Mouse (Mus musculus) forebrain, embryonic 13.5 days (tissue): Measurements from ENCODE around the gene Cacna1d. TPM values are rescaled to one million over a fixed set of nuclear protein-coding genes. Genes with fewer than 3 reads are reported as not detected.

ENCODE experiments used
- ATAC-seq: fragments of 200-750 bp; cut with Nextera tagmentation; 2 replicates; pipeline ENCODE4 v1.8.0; 2017
- H3K27ac ChIP-seq: fragments of 300-500 bp; sonication (generic); 2 replicates; pipeline ENCODE4 v1.5.1; 2015; ENCODE audit warnings: inconsistent platforms, mild to moderate bottlenecking, moderate library complexity
- H3K27me3 ChIP-seq: fragments of 300-500 bp; sonication (generic); 2 replicates; pipeline ENCODE4 v1.6.1; 2015; ENCODE audit warnings: mild to moderate bottlenecking, inconsistent platforms
- H3K36me3 ChIP-seq: fragments of 300-500 bp; sonication (generic); 2 replicates; pipeline ENCODE4 v1.6.1; 2015; ENCODE audit warnings: mild to moderate bottlenecking, inconsistent platforms; ENCODE audit not compliant: poor library complexity, severe bottlenecking
- H3K4me1 ChIP-seq: fragments of 300-500 bp; sonication (generic); 2 replicates; pipeline ENCODE4 v1.6.1; 2015; ENCODE audit warnings: inconsistent platforms
- H3K4me2 ChIP-seq: fragments of 300-500 bp; sonication (generic); 2 replicates; pipeline ENCODE4 v1.6.1; 2015; ENCODE audit warnings: inconsistent platforms, mild to moderate bottlenecking, moderate library complexity
- H3K4me3 ChIP-seq: fragments of 300-500 bp; sonication (generic); 2 replicates; pipeline ENCODE4 v1.5.1; 2015; ENCODE audit warnings: mild to moderate bottlenecking, inconsistent platforms
- H3K9ac ChIP-seq: fragments of 300-500 bp; sonication (generic); 2 replicates; pipeline ENCODE4 v1.6.1; 2015; ENCODE audit warnings: mild to moderate bottlenecking, inconsistent platforms
- H3K9me3 ChIP-seq: fragments of 300-500 bp; sonication (generic); replicated peaks from 2 replicates; pipeline ENCODE4 v1.6.1; 2016; ENCODE audit warnings: inconsistent platforms
- WGBS: fragments of 180-500 bp; shearing (Covaris S2); methylation state at CpG from one replicate; pipeline ENCODE4 v1.1.7; 2015; 5-methylcytosine and 5-hydroxymethylcytosine counted together
- polyA plus RNA-seq: library from polyadenylated mRNA; unstranded; fragments of >200 nt; fragmentation: Nextera tagmentation; extraction: Ambion mirVana; gene quantifications from 2 replicates; pipeline ENCODE4 v1.2.1, GENCODE M21; 2015

Cacna1d gene
- polyA plus RNA-seq, 1 experiment from 2014 or later = 4.5 TPM

DNA sequence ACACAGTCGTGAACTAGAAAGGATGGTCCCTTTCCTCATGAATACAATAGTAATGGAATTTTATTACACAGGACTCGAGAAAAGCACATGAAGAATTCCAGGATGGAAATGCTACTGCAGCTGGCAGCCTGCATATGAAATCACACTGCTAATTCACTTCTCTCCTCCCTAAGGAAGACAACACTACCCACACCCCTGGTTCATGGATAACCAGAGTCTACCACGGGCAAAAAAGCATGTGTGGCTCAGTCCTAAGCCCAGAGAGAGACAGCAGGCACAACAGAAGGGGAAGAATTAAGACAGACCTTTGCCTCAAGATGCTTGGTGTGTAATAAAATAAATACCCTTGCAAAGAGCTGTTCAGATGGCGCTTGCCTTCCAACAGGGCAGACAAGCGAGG, 218.7 kb downstream of the Cacna1d start:
- no peak for ATAC-seq

DNA sequence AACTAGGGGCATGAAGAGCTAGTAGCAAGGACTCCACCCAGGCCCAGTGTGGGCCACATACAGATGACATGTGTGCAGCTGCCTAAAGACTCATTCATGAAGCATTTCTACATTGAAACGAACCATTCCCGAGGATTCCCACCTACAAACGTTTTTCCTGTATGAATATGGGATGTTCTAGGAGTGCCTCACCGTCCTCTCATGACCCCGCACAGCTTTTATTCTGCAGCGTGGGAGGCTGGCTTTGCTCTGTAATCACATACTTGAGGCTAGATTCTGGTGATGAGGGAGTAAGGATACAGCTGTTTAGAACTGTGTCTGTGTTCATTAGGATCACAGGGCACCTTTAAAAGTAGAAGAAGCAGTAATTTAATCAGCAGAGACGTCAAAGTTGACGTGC, 219.4 kb downstream of the Cacna1d start:
- Histone ChIP-seq H3K9ac (no peak overlapping the region), H3K27ac (no peak overlapping the region), H3K4me2 (no peak overlapping the region), H3K4me3 (no peak overlapping the region), H3K27me3 (no peaks in the 10 kb centered on the region), H3K36me3 (no peaks in the 10 kb centered on the region), H3K9me3 (no peaks in the 10 kb centered on the region), H3K4me1 (no peaks in the 10 kb centered on the region)
- no peak for ATAC-seq
- 86% methylated on average over 8 of the region's 8 CpGs for WGBS

More for the DNA sequence above, 218.7 kb downstream of the Cacna1d start:
- no peaks in the 10 kb centered on the region for H3K4me1 ChIP-seq
- no peak overlapping the region for H3K4me2 ChIP-seq
- no peaks in the 10 kb centered on the region for H3K9me3 ChIP-seq
- H3K36me3 ChIP-seq = no peaks in the 10 kb centered on the region
- H3K27ac ChIP-seq = no peak overlapping the region
- 85% methylated on average over 5 of the region's 5 CpGs for WGBS
- no peak overlapping the region for H3K9ac ChIP-seq
- H3K27me3 ChIP-seq = no peaks in the 10 kb centered on the region
- H3K4me3 ChIP-seq = no peak overlapping the region

DNA sequence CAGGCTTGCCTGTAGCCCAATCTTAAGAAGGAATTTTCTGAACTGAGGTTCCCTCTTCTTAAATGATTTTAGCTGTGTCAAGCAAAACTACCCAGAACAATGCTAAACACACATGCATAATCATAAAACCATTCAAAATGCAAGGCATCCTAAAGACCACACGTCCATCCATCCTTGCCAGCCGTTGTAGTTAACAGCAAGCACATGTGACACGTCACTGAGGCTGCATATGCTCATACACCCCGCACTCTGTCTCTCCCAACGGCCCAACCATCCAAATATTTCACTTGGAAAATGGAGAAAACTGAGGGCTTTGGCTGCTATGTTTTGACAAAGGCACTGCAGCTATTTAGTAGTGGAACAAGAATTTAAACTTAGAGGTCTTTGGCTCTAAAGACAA, 220.9 kb downstream of the Cacna1d start:
- Histone ChIP-seq H3K36me3 (no peaks in the 10 kb centered on the region), H3K9me3 (no peaks in the 10 kb centered on the region), H3K9ac (no peak overlapping the region), H3K27ac (no peak overlapping the region), H3K27me3 (no peaks in the 10 kb centered on the region), H3K4me1 (peaks cover 3% of the 10 kb centered on the region; the same call in 1 of the 2 replicates), H3K4me3 (no peak overlapping the region), H3K4me2 (no peak overlapping the region)
- 85% methylated on average over 5 of the region's 5 CpGs for WGBS
- no peak for ATAC-seq

DNA sequence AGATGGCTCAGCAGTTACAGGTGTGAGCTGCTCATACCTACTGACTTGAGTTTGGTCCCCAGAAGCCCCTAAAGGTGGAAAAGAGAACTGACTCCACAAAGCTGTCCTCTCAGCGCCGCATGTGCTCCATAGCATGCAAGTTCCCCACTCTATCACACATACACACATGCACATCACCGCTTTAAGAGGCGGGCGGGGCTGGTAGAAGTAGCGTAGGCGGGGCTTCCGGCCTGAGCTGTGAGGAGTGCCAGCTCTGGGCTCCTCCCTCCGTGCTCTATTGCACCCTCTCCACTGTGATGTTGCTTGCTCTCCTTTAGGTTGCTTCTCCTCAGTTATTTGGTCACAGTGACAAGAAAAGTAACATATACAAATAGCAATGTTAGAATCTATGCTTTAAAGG, 225.5 kb downstream of the Cacna1d start:
- WGBS = 79% methylated on average over 9 of the region's 9 CpGs
- H3K9ac ChIP-seq = no peak overlapping the region
- no peak overlapping the region for H3K27ac ChIP-seq
- no peaks in the 10 kb centered on the region for H3K9me3 ChIP-seq
- H3K4me2 ChIP-seq = no peak overlapping the region
- no peaks in the 10 kb centered on the region for H3K36me3 ChIP-seq
- ATAC-seq = no peak
- no peaks in the 10 kb centered on the region for H3K27me3 ChIP-seq
- H3K4me1 ChIP-seq = peaks cover 3% of the 10 kb centered on the region; the same call in 1 of the 2 replicates
- no peak overlapping the region for H3K4me3 ChIP-seq

DNA sequence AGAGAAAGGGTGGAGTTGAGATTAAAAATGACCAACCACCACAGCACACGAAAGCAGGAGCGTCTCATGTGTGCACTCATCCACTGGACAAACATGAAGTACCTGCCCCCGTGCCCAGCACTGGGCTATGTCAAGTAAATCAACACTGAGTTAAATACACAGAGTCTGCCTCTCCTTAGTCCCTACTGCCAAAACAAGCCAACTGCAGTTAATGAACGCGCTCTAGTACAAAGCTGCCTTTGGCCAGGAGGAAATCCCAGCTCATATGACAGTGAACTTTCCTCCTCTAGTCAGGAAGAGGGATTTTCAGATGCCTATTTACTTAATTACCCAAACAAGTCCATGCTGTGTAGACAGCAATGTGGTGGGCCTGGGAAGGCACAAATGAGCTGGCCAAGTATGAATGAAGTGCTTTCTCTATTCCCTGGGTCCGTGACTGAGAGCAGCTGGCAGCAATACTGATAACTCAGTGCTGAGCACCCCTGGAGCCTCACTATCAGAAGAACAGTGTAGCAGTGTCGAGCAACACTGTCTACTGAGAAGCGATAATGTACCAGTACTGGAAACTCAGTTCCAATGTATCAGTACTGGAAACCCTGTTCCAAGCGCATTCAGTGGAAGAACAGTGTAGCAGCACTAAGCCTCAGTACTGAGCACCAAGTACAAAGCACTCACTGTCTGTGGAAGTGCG, 229.5 kb downstream of the Cacna1d start:
- Histone ChIP-seq H3K4me3 (no peak overlapping the region), H3K4me1 (peaks cover 3% of the 10 kb centered on the region; the same call in 1 of the 2 replicates), H3K9ac (no peak overlapping the region), H3K27ac (no peak overlapping the region), H3K36me3 (no peaks in the 10 kb centered on the region), H3K27me3 (no peaks in the 10 kb centered on the region), H3K4me2 (no peak overlapping the region), H3K9me3 (no peaks in the 10 kb centered on the region)
- ATAC-seq = no peak
- 82% methylated on average over 10 of the region's 10 CpGs for WGBS

DNA sequence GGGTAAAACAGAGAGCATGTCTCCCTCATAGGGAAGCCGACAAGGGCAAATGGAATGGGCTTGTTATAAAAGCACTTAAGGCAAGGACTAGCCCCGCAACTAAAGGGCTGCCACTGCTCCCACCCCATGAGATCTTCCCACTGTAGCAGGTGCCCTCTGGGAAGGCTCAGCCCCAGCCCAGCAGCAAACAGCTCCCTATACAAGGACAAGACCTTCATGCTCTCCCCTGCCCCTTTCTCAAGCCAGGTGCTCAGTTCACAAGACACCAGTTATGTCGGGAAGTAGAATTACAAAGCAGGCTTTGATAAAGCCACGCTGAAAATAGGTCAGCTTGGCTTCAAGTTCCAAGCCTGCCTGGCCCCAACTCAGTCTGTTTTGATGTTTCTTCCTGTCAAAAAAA, 233.6 kb downstream of the Cacna1d start:
- WGBS = 72% methylated on average over 4 of the region's 4 CpGs
- no peak overlapping the region for H3K27ac ChIP-seq
- no peak overlapping the region for H3K4me3 ChIP-seq
- no peak overlapping the region for H3K4me2 ChIP-seq
- H3K36me3 ChIP-seq = no peaks in the 10 kb centered on the region
- no peaks in the 10 kb centered on the region for H3K27me3 ChIP-seq
- H3K9me3 ChIP-seq = no peaks in the 10 kb centered on the region
- ATAC-seq = no peak
- H3K4me1 ChIP-seq = peaks cover 21% of the 10 kb centered on the region
- no peak overlapping the region for H3K9ac ChIP-seq

DNA sequence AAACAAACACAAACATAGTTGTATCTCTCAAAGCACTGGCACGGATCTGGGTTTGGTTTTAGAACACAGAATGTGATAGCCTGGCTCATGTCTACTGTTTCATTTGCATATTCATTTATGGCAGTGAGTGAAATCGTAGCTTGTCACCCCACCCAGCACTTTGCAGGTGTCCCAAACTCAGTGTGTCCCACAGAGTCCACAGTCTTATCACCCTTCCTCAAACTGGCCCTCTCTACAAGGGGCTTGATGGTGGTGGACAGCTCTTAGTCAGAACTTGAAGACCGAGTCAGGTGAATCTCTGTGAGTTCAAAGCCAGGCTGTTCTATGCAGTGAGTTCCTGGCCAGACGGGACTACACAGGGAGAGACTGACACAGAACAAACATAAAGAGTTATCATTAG, 234.8 kb downstream of the Cacna1d start:
- H3K4me2 ChIP-seq = no peak overlapping the region
- WGBS = 62% methylated on average over 4 of the region's 4 CpGs
- no peak overlapping the region for H3K27ac ChIP-seq
- no peaks in the 10 kb centered on the region for H3K9me3 ChIP-seq
- H3K27me3 ChIP-seq = no peaks in the 10 kb centered on the region
- ATAC-seq = no peak
- no peak overlapping the region for H3K4me3 ChIP-seq
- peaks cover 21% of the 10 kb centered on the region for H3K4me1 ChIP-seq
- H3K9ac ChIP-seq = no peak overlapping the region
- no peaks in the 10 kb centered on the region for H3K36me3 ChIP-seq

DNA sequence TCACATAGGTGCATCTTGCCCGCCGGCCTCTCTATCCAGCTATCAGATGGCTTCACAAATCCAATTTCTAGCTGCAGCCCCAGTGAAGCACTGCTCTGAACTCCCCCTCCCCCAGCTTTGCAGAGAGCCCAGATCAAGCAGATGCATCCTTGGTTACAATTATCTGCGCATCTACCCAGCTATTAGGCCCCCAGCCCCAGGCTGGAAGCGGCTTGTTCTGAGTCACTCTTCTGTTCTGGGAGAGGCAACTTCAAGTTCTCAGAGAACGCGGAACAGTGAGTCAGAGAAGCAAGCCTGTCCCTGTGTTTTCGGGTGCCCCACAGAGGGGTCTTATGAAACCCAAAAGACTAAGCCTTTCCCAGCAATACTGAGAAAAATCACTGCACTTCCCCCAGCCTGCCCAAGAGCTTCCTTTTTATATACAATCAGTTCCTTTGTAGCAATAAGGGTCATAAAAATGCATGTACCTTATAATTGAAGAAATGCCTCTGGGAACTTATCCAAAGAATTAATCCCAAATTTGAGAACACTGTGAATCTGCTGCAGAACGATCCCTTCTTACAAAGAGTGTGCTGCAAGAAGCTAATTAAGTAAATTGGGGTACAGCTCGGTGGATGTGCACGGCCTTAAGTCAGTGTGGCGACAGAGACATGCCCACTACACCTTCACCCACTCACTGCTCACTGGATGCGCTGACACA, 235.4 kb downstream of the Cacna1d start:
- WGBS = 47% methylated on average over 12 of the region's 12 CpGs
- no peak overlapping the region for H3K9ac ChIP-seq

DNA sequence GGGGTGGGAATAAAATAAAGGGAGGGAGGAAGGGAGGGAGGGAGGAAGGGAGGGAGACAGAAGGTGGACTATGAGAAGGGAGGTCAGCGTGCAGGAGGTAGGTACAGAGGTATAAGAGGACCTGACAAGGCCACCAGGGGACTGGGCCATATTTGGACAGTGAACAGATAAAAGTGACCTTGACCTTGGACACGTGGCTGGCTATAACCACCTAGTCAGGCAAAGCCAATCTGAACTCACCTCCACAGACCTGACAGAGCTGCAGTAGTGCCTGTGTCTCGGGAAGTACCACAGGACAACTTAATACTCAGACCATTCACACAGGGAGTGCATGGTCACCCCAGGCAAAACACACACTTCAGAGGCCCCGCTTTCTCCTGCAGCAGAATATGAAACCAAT, 236.5 kb downstream of the Cacna1d start:
- H3K36me3 ChIP-seq = no peaks in the 10 kb centered on the region
- no peak overlapping the region for H3K4me2 ChIP-seq
- no peaks in the 10 kb centered on the region for H3K27me3 ChIP-seq
- H3K4me3 ChIP-seq = no peak overlapping the region
- H3K4me1 ChIP-seq = peaks cover 21% of the 10 kb centered on the region
- H3K9ac ChIP-seq = no peak overlapping the region
- no peaks in the 10 kb centered on the region for H3K9me3 ChIP-seq
- no peak for ATAC-seq
- 81% methylated on average over 4 of the region's 4 CpGs for WGBS
- H3K27ac ChIP-seq = no peak overlapping the region

More for the DNA sequence above, 235.4 kb downstream of the Cacna1d start:
- H3K4me1 ChIP-seq = peaks cover 21% of the 10 kb centered on the region
- ATAC-seq = peak; percentile 68
- peak overlapping the region; percentile 25; the same call in 1 of the 2 replicates for H3K27ac ChIP-seq
- no peaks in the 10 kb centered on the region for H3K27me3 ChIP-seq
- H3K4me3 ChIP-seq = no peak overlapping the region
- no peaks in the 10 kb centered on the region for H3K9me3 ChIP-seq
- peak overlapping the region; percentile 21 for H3K4me2 ChIP-seq
- no peaks in the 10 kb centered on the region for H3K36me3 ChIP-seq

DNA sequence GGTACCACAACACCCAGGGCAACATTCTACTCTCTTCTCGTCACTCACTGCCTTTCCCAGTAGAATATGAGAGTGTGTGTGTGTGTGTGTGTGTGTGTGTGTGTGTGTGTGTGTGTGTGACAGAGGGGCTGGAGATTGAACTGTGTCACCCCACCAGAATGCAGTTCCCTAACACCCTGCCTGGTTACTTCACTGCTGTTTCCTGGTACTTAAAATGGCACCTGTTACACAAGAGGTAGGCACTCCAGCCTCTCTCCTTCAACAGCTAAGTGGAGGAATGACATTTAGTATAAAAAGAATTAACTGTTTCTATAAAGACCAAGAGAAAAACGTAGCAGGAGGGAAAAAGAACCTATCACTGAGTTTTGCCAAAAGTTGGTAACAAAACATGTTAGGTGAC, 238.4 kb downstream of the Cacna1d start:
- Histone ChIP-seq H3K4me2 (no peak overlapping the region), H3K4me3 (no peak overlapping the region), H3K9ac (no peak overlapping the region), H3K4me1 (peaks cover 21% of the 10 kb centered on the region), H3K36me3 (no peaks in the 10 kb centered on the region), H3K27me3 (no peaks in the 10 kb centered on the region), H3K9me3 (no peaks in the 10 kb centered on the region), H3K27ac (no peak overlapping the region)
- WGBS = 76% methylated on average over 2 of the region's 2 CpGs
- no peak for ATAC-seq

DNA sequence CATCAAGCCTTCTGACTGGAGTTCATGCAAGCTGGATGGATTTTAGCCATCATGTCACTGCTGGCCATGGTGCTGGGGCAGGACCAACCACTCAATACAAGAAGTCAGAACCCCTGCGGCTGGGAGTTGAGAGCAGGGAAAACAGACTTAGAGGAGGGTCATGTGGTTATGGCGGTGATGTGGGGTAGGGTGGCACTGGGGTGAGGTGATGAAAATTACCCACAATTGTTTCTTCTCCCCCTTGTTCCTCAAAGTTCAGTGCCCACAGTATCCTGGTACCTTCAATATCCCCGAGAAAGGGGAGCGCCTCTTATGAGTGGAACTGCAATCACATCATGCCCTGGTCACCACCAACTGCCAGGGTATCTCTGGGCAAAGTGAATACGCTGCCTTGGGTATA, 239.9 kb downstream of the Cacna1d start:
- Histone ChIP-seq H3K4me3 (no peak overlapping the region), H3K27me3 (no peaks in the 10 kb centered on the region), H3K36me3 (no peaks in the 10 kb centered on the region), H3K4me1 (peaks cover 17% of the 10 kb centered on the region), H3K9ac (no peak overlapping the region), H3K9me3 (no peaks in the 10 kb centered on the region), H3K27ac (no peak overlapping the region), H3K4me2 (no peak overlapping the region)
- 88% methylated on average over 5 of the region's 5 CpGs for WGBS
- no peak for ATAC-seq

DNA sequence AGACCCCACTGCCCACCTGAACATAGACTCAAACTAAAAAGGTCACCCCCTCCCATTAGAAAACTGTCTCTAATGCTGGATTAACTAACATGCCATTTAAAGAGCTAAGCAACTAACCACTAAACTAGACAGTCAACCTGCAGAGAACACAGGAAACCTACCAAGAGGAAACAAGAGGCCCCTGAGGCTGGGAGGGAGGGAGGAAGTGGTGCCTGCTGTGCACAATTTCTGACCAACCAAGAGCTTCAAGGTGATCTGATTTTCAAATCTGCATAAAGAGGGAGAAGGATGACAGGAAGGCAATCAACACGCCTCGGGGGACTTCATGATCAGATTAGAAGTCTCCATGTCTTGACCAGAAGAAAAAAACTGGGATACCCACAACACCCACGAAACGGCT, 241.7 kb downstream of the Cacna1d start:
- Histone ChIP-seq H3K4me3 (no peak overlapping the region), H3K36me3 (no peaks in the 10 kb centered on the region), H3K9me3 (no peaks in the 10 kb centered on the region), H3K27me3 (no peaks in the 10 kb centered on the region), H3K4me2 (no peak overlapping the region), H3K9ac (no peak overlapping the region), H3K4me1 (no peaks in the 10 kb centered on the region), H3K27ac (no peak overlapping the region)
- WGBS = 88% methylated on average over 4 of the region's 4 CpGs
- no peak for ATAC-seq
